Mouse (Mus musculus): Measurements from ENCODE around the gene Traf1.
A peak's percentile ranks its signal among the peaks of the same experiment; 100 is the strongest.

Gene Traf1

GRCm38 (mm10) chr2:34941061-34941675, 20.4 kb downstream of the Traf1 start:
- no peak for DNase-seq (ENCODE audit: low read depth, low spot score)

- DNase-seq (ENCODE audit: low read depth, low spot score), result no peak
Observed at GRCm38 (mm10) chr2:34940246-34940645, 21.3 kb downstream of the Traf1 start.

- no peak for DNase-seq (ENCODE audit: low read depth, low spot score)
Observed at GRCm38 (mm10) chr2:34938269-34939208, 23.0 kb downstream of the Traf1 start.

- no peak for DNase-seq (ENCODE audit: low read depth, low spot score)
Observed at GRCm38 (mm10) chr2:34937460-34937859, 24.1 kb downstream of the Traf1 start.

- no peak for DNase-seq (ENCODE audit: low read depth, low spot score)
Observed at GRCm38 (mm10) chr2:34927320-34927719, 34.3 kb downstream of the Traf1 start.

GRCm38 (mm10) chr2:34922729-34923128, 38.8 kb downstream of the Traf1 start:
- DNase-seq (ENCODE audit: low read depth, low spot score), result no peak

- peak; percentile 62 for DNase-seq (ENCODE audit: low read depth, low spot score)
Observed at GRCm38 (mm10) chr2:34920144-34920543, 41.4 kb downstream of the Traf1 start.

- peak; percentile 55 for DNase-seq (ENCODE audit: low read depth, low spot score)
Observed at GRCm38 (mm10) chr2:34915103-34915502, 46.5 kb downstream of the Traf1 start.

- peak; percentile 35 for DNase-seq (ENCODE audit: low read depth, low spot score)
Observed at GRCm38 (mm10) chr2:34914823-34915082, 46.8 kb downstream of the Traf1 start.

- peak; percentile 77 for DNase-seq (ENCODE audit: low read depth, low spot score)
Observed at GRCm38 (mm10) chr2:34914069-34914822, 47.3 kb downstream of the Traf1 start.

GRCm38 (mm10) chr2:34913218-34914068, 48.1 kb downstream of the Traf1 start, which contains the start of gene Phf19:
Phf19 (minus strand) TSS chr2:34914026.
- DNase-seq (ENCODE audit: low read depth, low spot score), result peak; percentile 85

GRCm38 (mm10) chr2:34912613-34913012, 49.0 kb downstream of the Traf1 start:
- DNase-seq (ENCODE audit: low read depth, low spot score), result no peak

GRCm38 (mm10) chr2:34911871-34912270, 49.7 kb downstream of the Traf1 start:
- no peak for DNase-seq (ENCODE audit: low read depth, low spot score)

- no peak for DNase-seq (ENCODE audit: low read depth, low spot score)
Observed at GRCm38 (mm10) chr2:34909719-34910118, 51.9 kb downstream of the Traf1 start.

- DNase-seq (ENCODE audit: low read depth, low spot score), result peak; percentile 55
Observed at GRCm38 (mm10) chr2:34906861-34907604, 54.5 kb downstream of the Traf1 start.

- no peak for DNase-seq (ENCODE audit: low read depth, low spot score)
Observed at GRCm38 (mm10) chr2:34906426-34906825, 55.1 kb downstream of the Traf1 start.

- peak; percentile 100 for DNase-seq (ENCODE audit: low read depth, low spot score)
Observed at GRCm38 (mm10) chr2:34904849-34905542, 56.6 kb downstream of the Traf1 start.

GRCm38 (mm10) chr2:34903652-34904405, 57.7 kb downstream of the Traf1 start:
- DNase-seq (ENCODE audit: low read depth, low spot score), result no peak

- no peak for DNase-seq (ENCODE audit: low read depth, low spot score)
Observed at GRCm38 (mm10) chr2:34903191-34903590, 58.4 kb downstream of the Traf1 start.
